Mouse (Mus musculus) erythroid progenitor cell, adult 5-6 weeks (primary cell): ENCODE data around the gene Foxk1. TPM values are rescaled to one million over a fixed set of nuclear protein-coding genes. Genes with fewer than 3 reads are reported as not detected.

ENCODE experiments used
- ATAC-seq: replicated peaks from 2 replicates; pipeline ENCODE4 v1.8.0; 2016; ENCODE audit warnings: moderate number of reproducible peaks, mild to moderate bottlenecking, moderate TSS enrichment, inconsistent platforms; ENCODE audit not compliant: poor library complexity, low FRiP score, severe bottlenecking
- total RNA-seq, 2 experiments: library from RNA; stranded (forward) in 1 of 2; stranded (reverse) in 1 of 2; fragments of 150-400 nt in 1 of 2; fragments of 186-747, 209-891 nt in 1 of 2; gene quantifications; 2 replicates each; pipeline versions ENCODE4 v1.2.3 to v1.2.4; 2015 to 2017; ENCODE audit warnings: low replicate concordance in 2 of 2

The Foxk1 gene
- total RNA-seq, 2 experiments from 2014 or later = 3.5 to 3.8 TPM

DNA sequence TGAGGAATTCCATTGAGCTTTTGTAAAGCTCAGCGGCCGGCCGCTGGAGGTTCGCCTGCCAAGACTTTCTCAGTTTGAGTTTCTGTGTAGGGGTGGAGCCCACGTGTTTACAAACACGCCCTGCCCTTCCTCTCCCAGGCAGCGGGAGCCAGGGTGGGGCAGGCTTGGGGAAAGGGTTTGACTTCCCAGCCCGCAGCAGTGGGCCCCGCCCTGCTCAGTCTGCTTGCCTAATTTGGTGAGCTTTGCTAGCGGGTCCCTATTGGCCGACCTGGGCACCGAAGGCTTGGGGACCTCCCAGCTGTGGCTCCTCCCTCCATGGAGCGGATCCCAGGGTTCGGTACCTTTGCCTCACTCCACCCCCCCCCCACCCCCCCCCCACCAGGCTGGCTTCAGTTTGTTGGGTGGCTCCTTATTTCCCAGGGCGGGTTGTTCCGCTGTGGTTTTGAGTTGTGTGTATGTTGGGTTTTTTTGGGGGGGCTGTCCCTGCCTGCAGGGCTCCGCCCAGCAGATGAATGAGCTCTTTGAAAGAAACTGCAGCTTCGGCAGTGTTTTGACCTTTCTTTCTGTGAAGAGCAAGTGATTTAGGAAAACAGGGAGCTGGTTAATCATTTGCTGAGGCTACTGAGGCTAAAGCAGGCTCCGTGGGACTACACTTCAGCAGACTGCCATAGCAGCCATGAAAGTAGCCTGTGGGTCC, 39.3 kb downstream of the Foxk1 start:
- peak; percentile 91 for ATAC-seq

DNA sequence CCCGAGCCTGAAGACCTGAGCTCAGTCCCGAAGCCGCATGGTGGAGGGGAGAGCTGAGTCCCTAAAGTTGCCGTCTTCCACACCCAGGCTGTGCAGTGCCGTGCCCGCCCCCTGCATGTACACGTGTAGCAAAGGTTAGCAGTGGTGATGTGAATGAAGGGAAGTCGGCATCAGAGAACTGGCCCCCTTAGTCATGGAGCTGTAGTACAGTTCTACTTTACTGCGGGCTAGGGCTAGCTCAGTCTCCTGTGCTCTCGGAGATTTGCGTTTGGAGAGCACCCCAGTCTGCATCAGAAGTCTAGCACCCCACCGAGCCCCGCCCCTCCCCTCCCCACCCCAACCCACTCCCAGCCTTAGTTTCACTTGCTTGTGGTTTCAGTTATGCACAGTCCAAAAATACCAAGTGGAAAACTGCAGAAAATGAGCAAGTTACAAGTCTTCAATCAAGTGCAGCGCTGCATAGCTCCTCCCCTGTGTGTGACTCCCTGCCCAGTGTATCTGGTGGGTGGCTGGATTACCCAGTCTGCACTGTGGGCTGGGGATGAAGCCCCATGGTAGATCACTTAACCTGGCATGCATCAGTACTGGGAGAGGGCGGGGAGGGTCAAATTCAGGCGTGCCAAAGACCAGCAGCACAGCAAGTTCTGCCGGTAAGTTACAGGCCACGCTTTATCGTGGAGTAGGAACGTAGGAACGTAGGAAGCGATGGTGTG, 40.2 kb downstream of the Foxk1 start:
- no peak for ATAC-seq

DNA sequence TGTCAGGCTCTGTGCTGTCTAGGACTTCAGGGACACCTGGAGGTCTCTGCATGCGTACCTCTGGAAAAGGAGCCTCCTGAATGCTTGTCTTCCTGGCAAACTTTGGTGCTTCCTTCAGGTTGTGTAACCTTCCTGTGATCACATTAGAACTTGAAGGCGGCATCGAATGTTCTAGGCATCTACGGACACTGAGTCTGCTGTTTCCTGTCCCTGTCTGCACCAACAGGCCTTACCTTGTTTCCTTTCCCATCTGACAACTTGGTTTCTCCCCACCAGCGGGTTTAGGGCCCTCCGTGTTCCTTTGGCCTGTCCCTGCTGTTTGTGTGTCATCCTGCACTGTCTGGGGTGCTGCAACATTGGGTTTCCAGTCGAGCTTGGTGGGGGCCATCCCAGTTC, 40.7 kb downstream of the Foxk1 start:
- ATAC-seq = no peak

DNA sequence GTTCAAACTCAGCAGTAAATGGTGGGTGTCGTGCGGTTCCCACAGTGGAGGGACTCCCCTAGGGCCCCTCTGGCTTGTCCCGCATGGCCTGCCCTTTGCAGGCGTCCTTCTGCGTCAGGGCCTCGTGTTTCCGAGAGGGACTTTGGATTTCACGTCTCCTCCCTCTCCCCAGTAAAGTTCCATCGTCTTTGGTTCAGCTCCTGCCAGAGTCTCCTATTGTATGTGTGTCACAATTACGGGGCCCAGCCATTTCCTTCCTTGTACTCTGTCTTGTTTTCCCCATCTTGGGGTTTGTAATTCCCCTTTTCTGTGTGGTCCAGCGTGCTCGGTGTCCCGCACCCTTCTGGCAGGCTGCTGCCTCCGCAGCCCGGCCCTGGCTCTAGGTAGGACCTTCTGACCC, 42.2 kb downstream of the Foxk1 start:
- no peak for ATAC-seq

DNA sequence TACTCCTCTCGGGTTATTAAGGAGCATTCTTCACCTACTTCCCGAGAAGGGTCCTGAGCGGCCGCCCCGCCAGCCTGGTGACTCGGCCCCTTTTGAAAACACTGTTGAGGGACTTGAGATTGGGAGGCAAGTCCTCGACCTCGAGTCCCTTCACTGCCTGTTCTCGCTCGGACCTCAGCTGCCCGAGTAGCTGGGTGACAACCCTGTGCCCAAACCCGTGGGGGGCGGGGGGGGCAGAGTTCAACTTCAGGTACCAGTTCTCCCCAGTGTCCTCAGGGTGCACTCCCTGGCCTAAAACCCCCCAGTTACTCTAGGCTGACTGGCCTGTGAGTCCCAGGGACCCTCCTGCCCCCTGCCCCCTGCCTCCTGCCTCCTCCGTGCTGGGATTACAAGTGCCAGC, 42.7 kb downstream of the Foxk1 start:
- ATAC-seq = no peak

DNA sequence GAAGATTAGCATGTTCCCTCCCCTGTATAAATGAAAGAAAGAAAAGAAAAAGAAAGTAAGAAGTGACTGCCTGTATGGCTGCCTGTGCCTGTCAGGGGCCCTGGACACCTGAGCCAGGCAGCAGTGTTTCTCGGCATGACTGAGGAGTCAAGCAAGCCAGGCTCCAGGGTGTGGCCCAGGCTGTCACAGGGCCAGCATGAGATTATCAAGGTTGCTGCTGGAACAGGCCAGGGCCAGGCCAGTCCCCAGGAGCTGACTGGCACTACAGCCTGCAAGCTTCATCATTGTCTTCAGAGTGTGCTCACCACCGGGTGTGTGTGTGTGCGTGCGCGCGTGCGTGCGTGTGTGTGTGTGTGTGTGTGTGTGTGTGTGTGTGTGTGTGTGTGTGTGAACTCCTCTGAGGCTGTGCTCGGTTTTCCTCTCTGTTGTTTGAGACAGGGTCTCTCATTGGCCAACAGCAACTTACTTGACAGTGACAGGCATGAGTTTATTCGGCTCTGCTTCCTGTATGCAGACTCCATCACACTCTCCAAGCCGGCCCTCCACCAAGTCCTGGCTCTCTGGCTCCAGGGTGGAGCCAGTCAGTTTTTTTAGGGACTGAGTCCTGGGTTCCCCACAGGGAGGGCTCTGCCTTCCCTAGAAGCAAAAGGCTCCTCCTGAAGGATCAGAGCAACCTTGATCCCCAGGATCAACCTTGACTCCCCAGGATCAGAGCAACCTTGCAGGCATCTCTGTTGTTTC, 43.7 kb downstream of the Foxk1 start:
- peak; percentile 71 for ATAC-seq

DNA sequence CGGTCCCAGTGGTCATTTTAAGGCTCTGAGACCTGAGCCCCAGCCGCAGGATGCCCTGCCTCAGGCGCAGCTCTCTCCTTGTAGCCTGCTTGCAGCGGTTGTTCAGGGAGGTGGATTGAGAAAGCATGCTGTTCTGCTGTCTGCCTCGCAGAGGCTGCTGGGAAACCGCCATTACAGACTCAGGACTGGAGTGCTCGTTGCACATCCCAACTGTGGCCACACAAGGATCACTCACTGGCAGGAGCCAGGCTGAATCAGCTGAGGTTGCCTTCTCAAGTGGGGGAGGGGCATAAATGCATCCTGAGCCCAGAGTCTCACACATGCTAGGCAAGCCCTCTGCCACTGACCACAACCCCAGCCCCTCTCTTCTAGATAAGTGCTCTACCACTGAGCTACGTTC, 44.4 kb downstream of the Foxk1 start:
- no peak for ATAC-seq

DNA sequence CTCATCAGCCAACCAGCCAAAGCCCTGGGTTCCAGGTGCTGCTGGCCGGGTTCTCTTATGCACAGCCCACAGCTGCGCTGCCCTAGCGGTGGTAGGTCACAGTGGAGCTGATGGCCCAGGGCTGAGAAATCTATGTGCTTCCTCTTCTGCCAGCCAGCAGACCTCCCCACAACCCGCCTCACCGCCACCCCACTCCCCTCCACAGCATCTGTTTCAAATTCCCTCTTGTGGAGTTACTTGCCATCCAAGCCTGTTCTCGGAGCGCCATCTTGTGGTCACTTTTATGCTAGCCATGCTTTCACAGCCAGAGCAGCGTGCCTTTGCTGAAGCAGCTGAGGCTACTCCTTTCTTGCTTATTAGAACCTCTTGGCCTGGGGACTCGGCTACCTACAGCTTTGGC, 46.8 kb downstream of the Foxk1 start:
- peak; percentile 66 for ATAC-seq

DNA sequence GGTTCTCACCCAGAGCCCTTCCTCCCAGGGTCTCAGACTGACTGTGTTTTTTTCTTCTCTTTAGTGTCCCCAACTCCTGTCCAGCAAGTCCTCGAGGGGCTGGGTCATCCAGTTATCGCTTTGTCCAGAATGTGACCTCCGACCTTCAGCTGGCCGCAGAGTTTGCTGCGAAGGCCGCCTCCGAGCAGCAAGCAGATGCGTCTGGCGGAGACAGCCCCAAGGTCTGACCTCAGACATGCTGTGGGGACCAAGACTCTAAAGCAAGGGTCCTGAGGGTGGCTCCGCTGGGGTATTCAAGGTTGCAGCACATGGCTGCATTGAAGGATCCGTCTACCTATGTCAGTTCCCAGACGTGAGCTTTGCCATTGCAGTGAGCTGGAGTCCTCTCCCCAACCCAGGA, 47.3 kb downstream of the Foxk1 start:
- no peak for ATAC-seq

DNA sequence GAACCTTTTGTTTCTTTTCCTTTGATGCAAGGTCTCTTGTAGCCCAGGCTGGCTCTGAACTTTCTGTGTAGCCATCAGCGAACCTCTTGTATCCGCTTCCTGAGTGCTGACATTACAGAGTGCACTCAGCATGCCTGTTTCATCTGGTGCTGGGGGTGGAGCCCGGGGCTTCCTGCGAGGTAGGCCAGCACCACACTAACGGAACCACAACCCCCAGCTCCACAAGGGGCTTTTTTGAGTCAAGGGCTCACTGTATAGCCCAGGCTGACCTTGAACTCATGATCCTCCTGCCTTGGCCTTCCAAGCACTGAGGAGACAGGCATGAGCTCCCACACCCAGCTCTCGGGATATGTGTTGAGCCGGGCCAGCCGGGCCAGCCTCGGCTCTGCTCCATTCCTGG, 49.5 kb downstream of the Foxk1 start:
- ATAC-seq = no peak

DNA sequence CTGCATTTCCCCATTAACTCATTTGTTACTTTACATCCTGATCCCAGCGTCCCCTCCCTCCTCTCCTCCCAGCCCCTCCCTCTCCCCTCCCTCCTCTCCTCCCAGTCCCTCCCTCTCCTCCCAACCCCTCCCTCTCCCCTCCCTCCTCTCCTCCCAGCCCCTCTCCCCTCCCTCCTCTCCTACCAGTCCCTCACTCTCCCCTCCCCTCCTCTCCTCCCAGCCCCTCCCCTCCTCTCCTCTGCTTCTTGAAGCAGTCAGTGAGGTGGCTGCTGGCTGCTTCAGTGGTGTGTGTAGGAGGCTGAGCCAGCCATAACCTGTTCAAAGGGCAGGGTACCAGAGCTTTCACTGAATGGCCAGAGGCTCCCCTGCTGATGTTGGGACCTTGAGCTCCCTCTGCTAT, 50.5 kb downstream of the Foxk1 start:
- no peak for ATAC-seq

DNA sequence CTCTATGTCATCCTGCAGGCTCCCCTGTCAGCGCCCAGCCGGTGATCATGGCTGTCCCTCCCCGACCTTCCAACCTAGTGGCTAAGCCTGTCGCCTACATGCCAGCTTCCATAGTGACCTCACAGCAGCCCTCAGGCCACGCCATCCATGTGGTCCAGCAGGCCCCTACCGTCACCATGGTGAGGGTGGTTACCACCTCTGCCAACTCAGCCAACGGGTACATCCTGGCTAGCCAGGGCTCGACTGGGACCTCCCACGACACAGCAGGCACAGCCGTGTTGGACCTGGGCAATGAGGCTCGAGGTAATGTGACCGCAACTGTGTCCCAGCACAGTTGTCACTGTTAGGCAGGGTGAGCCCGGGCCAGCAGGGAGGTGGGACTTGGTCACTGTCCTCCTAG, 52.4 kb downstream of the Foxk1 start:
- no peak for ATAC-seq

DNA sequence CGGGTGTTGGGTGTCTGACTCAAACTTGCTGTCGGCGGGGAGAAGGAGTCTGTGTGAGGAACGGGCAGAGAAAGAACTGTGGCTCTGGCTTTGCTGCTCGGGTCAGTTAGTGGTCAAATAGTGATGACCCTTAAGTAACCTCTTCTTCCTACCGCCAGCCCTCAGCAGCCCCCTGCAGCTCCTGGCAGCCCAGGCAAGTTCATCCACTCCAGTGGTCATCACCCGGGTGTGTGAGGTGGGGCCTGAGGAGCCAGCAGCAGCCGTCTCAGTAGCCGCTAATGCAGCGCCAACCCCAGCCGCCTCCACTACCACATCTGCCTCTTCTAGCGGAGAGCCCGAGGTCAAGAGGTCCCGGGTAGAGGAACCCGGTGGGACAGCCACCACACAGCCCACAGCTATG, 55.0 kb downstream of the Foxk1 start:
- ATAC-seq = no peak

DNA sequence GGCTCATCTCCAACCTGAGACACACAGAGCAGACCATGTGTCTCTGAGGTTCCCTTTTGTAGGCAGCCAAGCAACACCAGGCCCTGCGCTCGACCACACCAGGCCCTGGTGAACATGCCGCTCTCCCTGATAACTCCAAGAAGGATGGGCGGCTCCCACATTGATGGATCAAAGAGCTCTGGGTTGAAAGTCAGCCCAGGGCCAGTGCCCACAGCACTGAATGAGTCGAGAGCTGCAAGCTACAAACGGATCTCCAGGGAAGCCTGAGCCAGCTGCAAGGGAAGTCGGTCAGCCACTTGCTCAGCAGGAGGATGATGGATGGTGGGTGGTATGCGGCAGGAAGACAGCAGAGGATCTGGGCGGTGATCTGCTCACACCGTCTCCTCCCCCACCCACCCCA, 56.0 kb downstream of the Foxk1 start:
- ATAC-seq = no peak

DNA sequence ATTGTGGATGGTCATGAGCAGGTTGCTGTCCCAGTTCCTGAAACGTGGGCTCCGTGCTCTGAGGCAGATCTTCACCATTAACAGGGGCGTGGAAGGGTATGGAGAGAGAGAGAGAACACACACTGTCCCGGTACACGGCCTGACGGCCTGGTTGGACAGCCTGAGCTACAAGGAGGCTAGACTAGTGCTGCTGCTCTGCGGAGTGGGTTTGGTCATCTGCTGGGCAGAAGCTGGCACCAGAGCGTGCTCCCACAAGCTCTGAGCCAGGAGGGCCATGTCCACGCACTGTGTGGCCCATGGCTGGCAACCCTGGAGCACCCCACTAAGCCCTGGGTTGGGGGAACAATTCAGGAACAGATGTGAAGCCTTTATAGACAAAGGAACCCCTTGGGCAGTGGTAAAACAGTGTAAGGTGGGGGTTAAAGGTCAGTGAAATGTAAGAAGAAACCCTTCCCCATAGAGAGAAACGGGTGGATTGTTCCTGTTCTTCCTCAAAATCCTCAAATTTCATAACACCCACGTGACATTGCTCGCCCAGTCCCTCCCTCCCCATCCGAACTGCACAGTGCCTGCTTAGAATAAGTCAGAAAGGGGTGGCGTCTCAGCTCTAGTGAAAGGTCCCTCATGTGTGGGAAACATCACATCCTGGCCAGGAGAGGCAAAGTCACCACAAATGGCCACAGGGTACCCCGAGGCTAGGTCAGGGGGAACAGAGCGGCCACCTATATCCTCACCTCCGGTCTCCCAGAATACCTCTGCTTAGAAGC, 57.7 kb downstream of the Foxk1 start:
- ATAC-seq = no peak

DNA sequence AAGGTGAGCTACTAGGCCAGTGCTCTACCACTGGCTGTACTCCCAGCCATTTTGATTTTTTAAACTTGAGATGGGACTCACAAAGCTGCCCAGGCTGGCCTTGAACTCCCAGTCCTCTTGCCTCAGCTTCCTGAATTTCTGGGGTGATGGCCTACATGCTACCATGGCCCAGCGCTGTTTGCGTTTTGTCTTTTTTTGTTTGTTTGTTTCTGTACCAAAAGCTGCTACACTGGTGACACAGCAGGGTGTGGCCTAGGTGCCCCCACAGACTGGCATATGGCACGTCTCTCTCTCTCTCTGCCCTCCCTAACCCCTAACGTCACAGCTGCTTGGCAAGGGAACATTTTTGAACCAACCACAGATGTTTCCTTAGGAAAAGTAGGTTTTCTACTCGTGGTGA, 58.5 kb downstream of the Foxk1 start:
- ATAC-seq = no peak

DNA sequence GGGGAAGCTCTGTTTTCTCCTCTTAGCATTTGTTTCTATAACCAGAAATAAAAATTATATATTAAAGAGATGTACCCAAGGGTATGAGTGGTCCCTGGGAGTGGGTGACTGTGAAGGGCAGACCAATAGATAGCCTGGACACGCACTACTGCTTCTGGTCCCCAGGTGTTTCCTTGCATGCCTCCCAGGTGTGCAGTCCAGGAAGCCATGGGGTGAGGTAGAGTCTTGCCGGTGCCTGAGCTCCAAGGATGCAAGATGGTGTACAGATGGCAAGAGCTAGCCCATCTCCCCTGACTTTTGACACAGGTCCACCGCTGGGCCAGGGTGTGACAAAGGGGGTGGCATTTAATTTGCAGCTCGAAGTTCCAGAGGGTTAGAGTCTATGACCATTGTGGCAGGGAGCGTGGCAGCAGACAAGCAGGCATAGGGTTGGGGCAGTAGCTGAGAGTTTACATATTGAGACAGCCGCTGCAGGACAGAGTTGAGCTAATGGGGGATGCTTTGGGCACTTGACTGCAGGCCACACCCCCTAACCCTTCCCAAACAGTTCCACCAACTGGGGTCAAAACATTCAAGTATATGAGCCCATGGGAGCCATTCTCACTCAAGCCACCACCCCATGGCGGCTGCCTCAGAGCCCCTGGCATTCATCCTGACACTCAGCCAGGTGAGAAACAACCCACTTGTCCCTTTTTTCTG, 60.8 kb downstream of the Foxk1 start:
- ATAC-seq = no peak

DNA sequence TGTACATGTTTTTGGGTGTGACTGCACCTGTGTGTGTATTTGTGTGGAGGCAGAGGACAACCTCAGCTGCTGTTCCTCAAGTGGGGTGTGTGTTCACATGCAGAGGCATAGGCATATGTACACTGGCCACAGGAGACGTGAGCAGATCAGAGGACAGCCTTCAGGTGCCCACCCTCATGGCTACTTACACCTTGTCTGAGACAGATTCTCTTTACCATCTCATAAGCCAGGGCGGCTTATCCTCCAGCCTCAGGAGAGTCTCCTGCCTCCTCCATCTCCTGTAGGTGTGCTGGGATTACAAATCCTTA, 61.3 kb downstream of the Foxk1 start:
- ATAC-seq = no peak

DNA sequence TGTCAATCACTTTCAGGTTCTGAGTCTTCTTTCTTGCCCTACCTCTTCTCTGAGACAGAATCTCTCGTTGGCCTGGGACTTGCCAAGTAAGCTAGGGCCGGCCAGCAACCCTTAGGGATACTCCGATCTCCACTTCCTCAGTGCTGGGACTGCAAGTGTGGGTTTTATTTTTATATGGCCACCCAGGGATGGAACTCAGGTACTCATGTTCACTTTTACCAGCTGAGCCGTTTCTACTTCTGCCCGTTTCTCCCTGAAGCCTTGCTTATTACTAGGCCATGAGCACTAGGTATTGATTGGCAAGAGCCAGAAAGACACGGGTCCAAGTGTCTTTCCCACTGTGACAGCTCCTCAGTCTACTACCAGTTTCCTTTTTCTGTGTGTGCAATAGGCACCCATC, 61.7 kb downstream of the Foxk1 start:
- no peak for ATAC-seq
